Mouse (Mus musculus): ENCODE measurements around the gene Gpatch1. TPM values are rescaled to one million over a fixed set of nuclear protein-coding genes. Genes with fewer than 3 reads are reported as not detected.

Gpatch1 gene
- 5.5 TPM for polyA plus RNA-seq (2014; fragmentation: Illumina TruSeq; extraction: RNeasy Lipid Tissue Mini Kit (QIAGEN cat#74804); ENCODE audit: low read depth, low replicate concordance)

GRCm38 (mm10) chr7:35317729-35318609 lies at the start of gene Gpatch1:
Gene Gpatch1, minus strand, starts transcription at chr7:35318440.

GRCm38 (mm10) chr7:35333692-35334526 lies 15.7 kb upstream of the Gpatch1 start, which contains the start of gene Rhpn2:
Gene Rhpn2, plus strand, starts transcription at chr7:35334170.

Other genes starting within 250 kb of the Gpatch1 start
- 10.0 TPM for gene Cebpa, start 199.1 kb downstream of the Gpatch1 start, polyA plus RNA-seq (2014; fragmentation: Illumina TruSeq; extraction: RNeasy Lipid Tissue Mini Kit (QIAGEN cat#74804); ENCODE audit: low read depth, low replicate concordance)
- gene Slc7a10, start 132.1 kb downstream of the Gpatch1 start, polyA plus RNA-seq (2014; fragmentation: Illumina TruSeq; extraction: RNeasy Lipid Tissue Mini Kit (QIAGEN cat#74804); ENCODE audit: low read depth, low replicate concordance), result not detected
- gene Lrp3, start 102.9 kb downstream of the Gpatch1 start, polyA plus RNA-seq (2014; fragmentation: Illumina TruSeq; extraction: RNeasy Lipid Tissue Mini Kit (QIAGEN cat#74804); ENCODE audit: low read depth, low replicate concordance), result 0.36 TPM
- gene Rhpn2, start 15.7 kb upstream of the Gpatch1 start, polyA plus RNA-seq (2014; fragmentation: Illumina TruSeq; extraction: RNeasy Lipid Tissue Mini Kit (QIAGEN cat#74804); ENCODE audit: low read depth, low replicate concordance), result 15.9 TPM
- 4.4 TPM for gene Faap24, start 78.4 kb upstream of the Gpatch1 start, polyA plus RNA-seq (2014; fragmentation: Illumina TruSeq; extraction: RNeasy Lipid Tissue Mini Kit (QIAGEN cat#74804); ENCODE audit: low read depth, low replicate concordance)
- gene Cep89, start 78.6 kb upstream of the Gpatch1 start, polyA plus RNA-seq (2014; fragmentation: Illumina TruSeq; extraction: RNeasy Lipid Tissue Mini Kit (QIAGEN cat#74804); ENCODE audit: low read depth, low replicate concordance), result 32.3 TPM
- gene Slc7a9, start 130.4 kb upstream of the Gpatch1 start, polyA plus RNA-seq (2014; fragmentation: Illumina TruSeq; extraction: RNeasy Lipid Tissue Mini Kit (QIAGEN cat#74804); ENCODE audit: low read depth, low replicate concordance), result 62.5 TPM
- 0.73 TPM for gene Tdrd12, start 219.3 kb upstream of the Gpatch1 start, polyA plus RNA-seq (2014; fragmentation: Illumina TruSeq; extraction: RNeasy Lipid Tissue Mini Kit (QIAGEN cat#74804); ENCODE audit: low read depth, low replicate concordance)
- gene Nudt19, start 237.9 kb upstream of the Gpatch1 start, polyA plus RNA-seq (2014; fragmentation: Illumina TruSeq; extraction: RNeasy Lipid Tissue Mini Kit (QIAGEN cat#74804); ENCODE audit: low read depth, low replicate concordance), result 1,575 TPM

All from kidney, adult 10 weeks (tissue).